Mouse (Mus musculus) adrenal gland, adult 2 months (tissue): ENCODE data around the gene Krit1. TPM values are rescaled to one million over a fixed set of nuclear protein-coding genes. Genes with fewer than 3 reads are reported as not detected.
"Not testable (repeated sequence)": the region's sequence is repeated elsewhere in the genome, so short reads cannot be mapped to it uniquely, and the experiment has no call there.

Source experiments
- DNase-seq: peaks from one replicate; pipeline ENCODE4 v3.0.0; 2021
- polyA plus RNA-seq: library from polyadenylated mRNA; depleted of rRNA; stranded (reverse); fragments of >200 nt; gene quantifications from 2 replicates; pipeline ENCODE4 v1.2.3, GENCODE M21; 2012; rRNA removed
- total RNA-seq, 2 experiments: library from RNA; stranded (reverse); gene quantifications; 2 replicates each; pipeline ENCODE4 v1.2.3; 2021

Gene Krit1
- total and polyA plus RNA-seq, 3 experiments: 3.2 to 55.7 (median 41.9) TPM

GRCm38 (mm10) chr5:3886862-3887261 lies 83.9 kb downstream of the Krit1 start:
- not testable (repeated sequence) for DNase-seq

- DNase-seq: no peak
Measured at GRCm38 (mm10) chr5:3889201-3889600, 86.2 kb downstream of the Krit1 start.

DNA sequence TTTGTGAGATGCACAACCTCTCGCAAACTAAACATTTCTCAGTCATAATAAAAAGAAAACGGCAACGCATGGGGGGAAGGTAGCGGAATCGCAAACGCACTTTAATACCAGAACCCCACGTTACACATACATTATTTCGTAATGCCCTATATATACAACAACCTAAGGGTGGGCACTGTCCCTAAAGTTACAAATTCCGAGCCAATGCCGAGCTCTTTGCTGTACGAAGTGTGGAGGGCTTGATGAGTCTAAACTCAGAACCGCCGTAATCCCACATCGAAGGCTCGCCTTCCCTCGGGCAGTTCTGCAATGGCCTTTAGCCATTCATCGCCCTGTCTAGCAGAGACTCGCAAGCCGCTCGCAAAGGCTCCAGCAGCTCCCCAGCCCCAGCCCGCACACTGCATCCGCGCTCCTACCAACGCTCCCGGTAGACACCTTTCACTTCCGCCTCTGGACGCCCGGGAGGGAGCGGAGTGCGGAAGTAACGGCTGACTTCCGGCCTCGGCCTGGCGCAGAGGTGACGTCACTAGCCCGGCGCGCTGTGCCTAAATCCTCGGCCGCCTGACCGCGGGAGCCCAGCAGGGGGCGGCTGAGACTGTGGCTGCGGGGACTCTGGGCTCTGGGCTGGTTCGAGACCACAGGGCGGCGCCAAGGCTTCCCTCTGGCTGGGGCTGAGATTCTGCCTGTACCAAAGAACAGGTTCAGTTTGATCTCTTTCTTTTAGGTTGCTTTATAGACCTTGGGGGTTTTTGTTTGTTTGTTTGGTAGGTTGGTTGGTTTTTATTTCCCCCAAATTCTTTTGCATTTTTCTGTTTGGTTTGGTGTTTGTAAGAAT lies 90.7 kb downstream of the Krit1 start, which contains the start of gene Mterf1a:
Mterf1a (minus strand) TSS at position 475 of the 835 bp plus-strand sequence.
- peak; percentile 34 for DNase-seq

DNA sequence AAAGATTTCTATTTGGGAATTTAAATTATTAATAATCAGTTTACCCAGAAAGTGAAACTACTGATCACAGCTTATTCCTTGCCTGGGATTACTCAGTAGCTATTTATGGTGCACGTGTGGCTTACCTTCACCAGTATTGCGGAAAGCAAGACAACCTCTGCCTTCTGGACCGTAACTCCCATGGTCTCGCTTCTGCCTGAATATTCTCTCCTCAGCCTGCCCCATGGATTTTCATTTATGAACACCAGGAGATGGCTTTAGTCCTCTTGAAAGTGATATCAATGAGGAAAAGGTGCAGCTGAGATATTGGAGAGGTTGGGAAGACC lies 91.3 kb downstream of the Krit1 start:
- DNase-seq: not testable (repeated sequence)

Other genes with a start within 250 kb of the Krit1 start
- gene 1700109H08Rik, start 231.6 kb upstream of the Krit1 start, total RNA-seq: 1 to 10 TPM; 1.5 to 2.9 TPM
- 1.2 and 1.9 TPM in 2 replicates for gene 1700109H08Rik, start 231.6 kb upstream of the Krit1 start, polyA plus RNA-seq
- 10 to 100 TPM; 20.9 to 43.1 TPM for gene Pex1, start 207.1 kb upstream of the Krit1 start, total RNA-seq
- 6.0 and 8.9 TPM in 2 replicates for gene Pex1, start 207.1 kb upstream of the Krit1 start, polyA plus RNA-seq
- gene Rbm48, start 206.6 kb upstream of the Krit1 start, total RNA-seq: 1 to 10 TPM; 8.8 to 9.4 TPM
- 2.0 and 2.8 TPM in 2 replicates for gene Rbm48, start 206.6 kb upstream of the Krit1 start, polyA plus RNA-seq
- not detected for gene Tmbim7, start 152.0 kb upstream of the Krit1 start, total RNA-seq
- not detected in 2 replicates for gene Tmbim7, start 152.0 kb upstream of the Krit1 start, polyA plus RNA-seq
- 100 to 1,000 TPM; 161 to 197 TPM for gene Gatad1, start 146.0 kb upstream of the Krit1 start, total RNA-seq
- gene Gatad1, start 146.0 kb upstream of the Krit1 start, polyA plus RNA-seq: 93.7 and 114 TPM in 2 replicates
- 10 to 100 TPM; 58.5 to 90.4 TPM for gene Ankib1, start 259 bp upstream of the Krit1 start, total RNA-seq
- gene Ankib1, start 259 bp upstream of the Krit1 start, polyA plus RNA-seq: 6.9 and 10.5 TPM in 2 replicates
- under 1 TPM; 0.17 to 0.20 TPM for gene Lrrd1, start 42.0 kb downstream of the Krit1 start, total RNA-seq
- gene Lrrd1, start 42.0 kb downstream of the Krit1 start, polyA plus RNA-seq: 0.21 and 0.39 TPM in 2 replicates
- 1 to 10 TPM; 6.6 to 7.8 TPM for gene Mterf1a, start 90.7 kb downstream of the Krit1 start, total RNA-seq
- 0.17 and 0.41 TPM in 2 replicates for gene Mterf1a, start 90.7 kb downstream of the Krit1 start, polyA plus RNA-seq
- 10 to 100 TPM; 61.9 to 78.5 TPM for gene Akap9, start 124.9 kb downstream of the Krit1 start, total RNA-seq
- 14.4 and 18.3 TPM in 2 replicates for gene Akap9, start 124.9 kb downstream of the Krit1 start, polyA plus RNA-seq